Mouse (Mus musculus): ENCODE results near the gene Cox10.

Cox10 gene

GRCm38 (mm10) chr11:63990759-63991158 is 88.5 kb downstream of the Cox10 start:
- no peak for DNase-seq

DNA sequence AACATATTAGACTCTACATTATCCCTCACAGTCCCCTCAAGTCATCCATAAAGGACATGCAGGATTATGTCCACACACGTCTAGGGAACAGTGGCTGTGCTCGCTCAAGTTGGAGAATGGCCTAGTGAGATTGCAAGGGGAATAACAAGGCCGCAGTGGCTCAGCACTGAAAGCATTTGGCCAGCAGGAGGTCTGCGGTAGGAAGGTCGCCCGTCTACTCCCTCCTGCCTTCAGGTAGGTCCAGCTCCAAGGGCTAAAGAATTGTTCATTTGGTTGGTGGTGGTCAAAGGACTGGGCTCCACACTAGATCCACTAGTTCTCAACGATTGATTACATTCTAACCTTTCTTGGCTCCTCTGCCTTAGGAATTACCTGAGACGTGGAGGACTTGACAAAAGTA is 89.0 kb downstream of the Cox10 start:
- no peak for DNase-seq

DNA sequence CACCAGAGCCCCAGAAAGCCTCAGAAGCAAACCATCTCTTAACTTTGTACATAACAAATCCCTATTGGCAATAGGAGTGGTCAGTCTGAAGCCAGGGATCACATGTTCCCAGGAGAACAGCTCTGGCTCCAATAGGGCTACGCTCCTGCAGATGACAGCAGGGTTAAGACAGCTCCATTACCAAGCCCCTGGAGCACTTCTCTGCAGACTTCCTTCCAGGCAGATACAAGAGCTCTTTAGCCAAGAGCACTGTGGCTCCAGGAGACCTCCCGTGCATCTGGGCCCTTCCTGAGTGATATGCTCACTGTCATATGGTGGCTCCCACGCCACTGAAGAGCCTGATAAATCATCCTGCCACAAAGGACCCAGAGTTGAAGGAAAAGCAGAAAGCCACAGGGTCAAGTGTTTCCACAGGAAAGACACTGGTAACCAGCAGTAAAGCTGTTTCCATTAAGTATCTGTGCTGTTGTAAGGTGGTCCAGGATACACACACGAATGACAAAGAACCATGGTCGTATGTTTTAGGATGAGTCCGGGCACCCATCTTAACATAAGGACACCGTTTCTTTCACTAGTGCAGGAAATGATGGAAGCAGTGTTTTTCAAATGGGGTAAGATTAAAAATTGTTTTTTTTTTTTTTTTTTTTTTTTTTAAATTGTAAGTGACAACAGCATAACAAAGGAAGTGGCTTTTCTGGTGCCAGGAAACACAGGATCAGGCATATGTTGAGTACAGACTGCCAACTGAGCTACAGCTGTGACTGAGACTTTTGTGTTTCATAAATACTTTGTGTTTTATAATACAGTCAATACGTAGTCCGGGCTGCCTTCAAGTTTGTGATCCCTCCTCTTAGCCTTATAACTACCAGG is 90.0 kb downstream of the Cox10 start:
- no peak for DNase-seq

DNA sequence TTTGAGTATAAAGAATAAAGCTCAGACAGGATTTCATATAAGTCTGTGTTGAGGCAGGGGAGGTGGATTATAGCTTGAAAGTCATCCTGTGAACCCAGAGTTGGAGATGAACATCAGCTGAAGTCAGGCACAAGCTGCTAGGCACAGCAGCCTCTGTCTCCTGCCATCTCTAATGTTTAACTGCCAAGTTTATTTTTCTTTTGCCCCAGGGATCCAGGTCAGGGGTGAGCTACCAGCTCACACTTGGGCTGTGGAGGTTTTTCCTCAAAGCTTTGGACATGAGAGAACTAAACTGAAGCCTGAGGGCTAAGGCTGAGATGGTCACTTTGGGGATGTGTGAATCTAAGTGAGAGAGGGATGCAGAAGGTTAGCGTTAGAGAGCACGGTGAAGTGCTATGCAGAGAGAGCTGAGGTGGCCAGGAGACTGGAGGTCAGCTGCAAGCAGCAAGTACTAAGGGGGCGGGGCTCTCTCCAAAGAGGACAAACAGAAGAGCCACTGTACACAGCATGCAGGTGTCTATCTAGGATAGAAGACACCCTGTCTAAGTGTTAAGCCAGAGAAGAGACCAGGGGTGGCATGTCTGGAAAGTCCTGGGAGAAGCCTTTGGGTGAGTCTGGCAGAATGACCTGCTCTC is 91.1 kb downstream of the Cox10 start:
- no peak for DNase-seq

GRCm38 (mm10) chr11:63986710-63987109 is 92.6 kb downstream of the Cox10 start:
- no peak for DNase-seq

- DNase-seq, result no peak
Observed at GRCm38 (mm10) chr11:63985481-63985880, 93.8 kb downstream of the Cox10 start.

DNA sequence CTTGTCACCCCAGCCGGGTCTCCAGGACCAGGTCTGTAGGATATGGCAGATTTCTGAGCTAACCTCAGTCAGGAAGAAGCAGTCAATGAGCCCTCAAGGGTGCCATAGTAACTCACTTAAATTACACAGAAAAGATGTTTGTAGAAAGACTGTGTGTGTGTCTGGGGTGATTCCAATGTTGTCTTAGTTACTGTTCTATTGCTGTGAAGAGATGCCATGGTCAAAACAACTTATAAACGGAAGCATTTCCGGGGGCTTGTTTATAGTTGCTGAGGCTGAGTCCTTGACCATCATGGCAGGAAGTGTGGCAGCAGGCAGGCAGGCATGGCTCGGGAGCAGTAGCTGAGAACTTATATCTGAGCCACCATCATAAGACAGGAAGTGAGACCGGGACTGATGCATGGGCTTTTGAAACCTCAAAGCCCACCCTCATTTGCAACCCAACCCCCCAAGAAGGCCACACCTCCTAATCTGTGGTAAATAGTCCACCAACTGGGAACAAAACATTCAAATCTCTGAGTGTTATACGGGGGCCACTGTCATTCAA is 94.6 kb downstream of the Cox10 start:
- no peak for DNase-seq

GRCm38 (mm10) chr11:63977741-63978140 is 101.5 kb downstream of the Cox10 start:
- no peak for DNase-seq

GRCm38 (mm10) chr11:63976775-63977174 is 102.5 kb downstream of the Cox10 start:
- DNase-seq, result no peak

DNA sequence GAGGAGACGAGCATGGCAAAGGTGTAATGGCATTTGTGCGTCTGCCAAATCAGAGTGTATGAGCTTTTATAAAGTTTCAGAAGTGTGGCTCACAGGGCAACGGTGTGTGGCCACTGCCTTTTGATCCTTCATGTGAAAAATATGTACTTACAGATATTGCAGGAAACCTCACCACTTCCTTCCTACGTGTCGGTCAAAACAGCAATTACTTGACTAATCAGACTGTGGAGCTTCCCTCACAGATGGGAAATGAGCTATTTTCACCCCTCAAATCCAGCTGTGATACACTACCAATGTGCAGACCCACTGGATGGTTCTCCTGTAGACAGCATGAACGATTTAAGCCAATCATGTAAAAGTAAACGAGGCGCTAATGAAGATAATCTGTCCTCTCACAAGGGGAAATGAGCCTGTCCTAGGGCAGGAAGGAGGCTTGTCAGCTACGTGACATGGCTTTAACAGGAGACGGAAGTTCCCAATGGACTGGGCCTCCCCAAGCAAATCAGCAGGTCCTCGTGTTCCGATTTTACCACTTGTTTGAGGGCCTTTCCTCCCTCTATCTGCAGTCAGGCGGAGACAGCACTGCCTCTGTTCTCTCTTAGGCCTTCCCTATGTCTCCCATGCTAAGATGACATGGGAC is 103.9 kb downstream of the Cox10 start:
- no peak for DNase-seq

DNA sequence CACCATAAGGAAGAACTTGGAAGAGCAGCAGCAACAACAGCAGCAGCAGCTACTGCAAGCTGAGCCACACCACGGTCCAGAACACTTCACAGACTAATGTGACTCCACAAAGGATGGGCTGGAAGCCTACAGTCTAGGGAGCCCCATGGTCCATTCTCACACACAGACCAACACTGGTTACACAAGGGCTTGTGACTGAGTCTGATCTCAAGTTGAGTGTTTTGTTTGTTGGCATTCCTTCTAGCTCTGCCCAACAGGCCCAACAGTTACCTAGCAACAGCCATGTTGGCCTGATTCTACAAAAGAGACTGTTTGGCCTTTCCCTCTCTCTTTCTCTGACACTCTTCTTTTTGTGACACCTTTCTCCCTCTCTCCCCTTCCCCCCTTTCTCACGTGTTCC is 105.3 kb downstream of the Cox10 start:
- no peak for DNase-seq

- no peak for DNase-seq
Observed at GRCm38 (mm10) chr11:63971462-63971861, 107.8 kb downstream of the Cox10 start.

GRCm38 (mm10) chr11:63970818-63971217 is 108.5 kb downstream of the Cox10 start:
- no peak for DNase-seq

- no peak for DNase-seq
Observed at GRCm38 (mm10) chr11:63969205-63969910, 109.9 kb downstream of the Cox10 start.

- no peak for DNase-seq
Observed at GRCm38 (mm10) chr11:63968388-63969035, 110.8 kb downstream of the Cox10 start.

- no peak for DNase-seq
Observed at GRCm38 (mm10) chr11:63967641-63968387, 111.5 kb downstream of the Cox10 start.

- DNase-seq, result peak; percentile 39
Observed at GRCm38 (mm10) chr11:63965437-63965836, 113.8 kb downstream of the Cox10 start.

DNA sequence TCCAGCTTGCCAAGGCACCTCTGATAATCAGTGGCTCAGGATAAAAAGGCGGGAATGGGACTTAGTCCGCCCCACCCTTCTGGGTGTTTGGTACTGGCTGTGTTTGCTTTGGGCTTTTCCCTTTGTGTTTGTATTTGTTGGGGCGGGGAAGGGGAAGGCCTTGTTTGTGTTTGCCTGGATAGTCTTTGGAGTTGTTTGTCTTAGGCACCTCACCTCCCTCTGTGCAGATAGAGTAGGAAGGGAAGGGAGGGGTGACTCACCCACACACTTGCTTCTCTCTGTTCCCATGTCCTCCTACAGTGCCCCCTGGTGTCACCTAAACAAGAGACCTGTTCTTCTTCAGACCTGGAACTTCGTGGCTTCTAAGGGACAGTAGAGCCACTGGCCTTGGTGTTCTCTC is 122.1 kb downstream of the Cox10 start:
- DNase-seq, result peak; percentile 66

GRCm38 (mm10) chr11:63956748-63957147 is 122.5 kb downstream of the Cox10 start:
- no peak for DNase-seq

GRCm38 (mm10) chr11:63953887-63954286 is 125.4 kb downstream of the Cox10 start:
- no peak for DNase-seq

GRCm38 (mm10) chr11:63952743-63953191 is 126.5 kb downstream of the Cox10 start:
- no peak for DNase-seq

Data from lung, postnatal 14 days (tissue).